Mouse (Mus musculus) erythroblast, embryonic 14.5 days (primary cell): Measurements from ENCODE around the gene Mast2.

Experiments used
- GATA1 ChIP-seq: IDR thresholded peaks from 2 replicates; pipeline ENCODE4 v1.6.1; 2012; ENCODE audit warnings: low read length, inconsistent platforms, mixed read lengths
- TAL1 ChIP-seq: IDR thresholded peaks from 3 replicates; pipeline ENCODE4 v1.6.1; 2012; ENCODE audit warnings: low read length, inconsistent platforms, mixed read lengths

GRCm38 (mm10) chr4:116463231-116464125 is 505 bp downstream of the Mast2 start:
- TF ChIP-seq GATA1 (no peak), TAL1 (no peak)
